13 mouse cellular contexts compared by ENCODE assay signal in the genomic region with DNA sequence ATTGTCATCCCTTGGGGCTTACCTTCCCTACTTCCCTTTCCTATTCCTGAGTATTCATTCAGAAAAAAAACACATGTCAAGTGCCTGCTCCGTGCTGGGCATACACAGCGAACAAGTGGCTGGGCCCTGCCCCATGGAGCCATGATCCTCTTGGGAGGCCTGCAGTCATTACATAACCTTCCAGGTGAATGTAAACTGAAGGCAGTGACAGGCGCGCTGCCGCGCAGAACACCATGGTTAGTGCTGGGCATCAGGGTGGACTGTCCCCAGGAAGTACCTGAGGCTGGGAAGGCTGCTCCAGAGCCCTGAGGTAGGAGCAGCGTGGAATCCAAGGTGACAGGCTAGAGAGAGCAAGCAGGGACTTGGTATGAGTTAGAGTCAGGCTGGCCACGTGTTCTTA.
"Had no signal": no experiment of that assay in that cellular context is flagged by ENCODE, and none has a peak within 500 bp of the region (broad histone marks: within the 10 kb centered on the region; RNA-seq: fewer than 3 reads in every experiment).

No protein-coding gene starts in this region.

- H3K4me2 ChIP-seq: limb, embryonic 12.5 days; liver, embryonic 13.5 days; midbrain, embryonic 11.5 days; midbrain, embryonic 15.5 days; neural tube, embryonic 12.5 days had no signal

- H3K9me3 ChIP-seq: limb, embryonic 12.5 days; liver, embryonic 13.5 days; megakaryocyte, embryonic 14.5 days; midbrain, embryonic 15.5 days; neural tube, embryonic 12.5 days had no signal

- H3K9ac ChIP-seq: limb, embryonic 12.5 days; liver, embryonic 13.5 days; liver, postnatal 0 days; midbrain, embryonic 15.5 days; neural tube, embryonic 12.5 days had no signal

- DNase-seq: liver; liver, embryonic 13.5 days; liver, postnatal 0 days; spleen, adult 18-20 months; thymus, adult 18-20 months; thymus, postnatal 14 days had no signal

- H3K27ac ChIP-seq: limb, embryonic 12.5 days; liver, embryonic 13.5 days; macrophage; midbrain, embryonic 15.5 days; neural tube, embryonic 12.5 days had no signal

- ATAC-seq: intestine, embryonic 16.5 days; liver, postnatal 0 days; midbrain, embryonic 15.5 days had no signal

- H3K36me3 ChIP-seq: limb, embryonic 12.5 days; liver, embryonic 13.5 days; midbrain, embryonic 15.5 days; neural tube, embryonic 12.5 days had no signal

- H3K4me3 ChIP-seq: limb, embryonic 12.5 days; liver, embryonic 13.5 days; megakaryocyte, embryonic 14.5 days; midbrain, embryonic 15.5 days; neural tube, embryonic 12.5 days had no signal

- H3K4me1 ChIP-seq: limb, embryonic 12.5 days; liver, embryonic 13.5 days; megakaryocyte, embryonic 14.5 days had no signal
